Mouse (Mus musculus) kidney, postnatal 4 days (tissue): ENCODE data around the gene Ube2s.
"Not testable (repeated sequence)": the region's sequence is repeated elsewhere in the genome, so short reads cannot be mapped to it uniquely, and the experiment has no call there.

Experiments used
- DNase-seq, 2 experiments: peaks; one replicate each; pipeline ENCODE4 v3.0.0; 2021; ENCODE audit warnings: mixed read lengths in 2 of 2

Ube2s gene

GRCm38 (mm10) chr7:4820925-4821324 lies 8.5 kb upstream of the Ube2s start:
- not testable (repeated sequence) for DNase-seq

DNA sequence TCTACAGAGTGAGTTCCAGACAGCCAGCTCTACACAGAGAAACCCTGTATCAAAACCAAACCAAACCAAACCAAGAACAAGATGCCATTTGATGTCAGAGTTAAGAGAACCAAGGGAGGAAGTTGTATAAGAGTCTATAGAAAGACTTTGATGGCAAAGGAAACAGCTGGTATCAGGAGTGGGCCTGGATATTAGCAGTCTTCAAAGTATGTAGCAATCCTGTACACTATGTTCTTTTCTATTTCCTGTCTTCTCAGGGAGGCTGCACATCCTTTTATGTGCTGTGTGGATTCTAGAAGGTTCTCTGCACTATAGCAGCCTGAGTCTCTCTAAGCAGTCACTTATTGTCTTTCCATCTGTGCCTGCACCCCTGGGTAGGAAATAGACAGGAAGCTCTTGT lies 4.2 kb upstream of the Ube2s start:
- DNase-seq, result no peak

- DNase-seq, result no peak
These were observed 858 bp upstream of the Ube2s start for GRCm38 (mm10) chr7:4813105-4813791.

- no peak for DNase-seq
These were observed 518 bp downstream of the Ube2s start for GRCm38 (mm10) chr7:4811842-4812302.

DNA sequence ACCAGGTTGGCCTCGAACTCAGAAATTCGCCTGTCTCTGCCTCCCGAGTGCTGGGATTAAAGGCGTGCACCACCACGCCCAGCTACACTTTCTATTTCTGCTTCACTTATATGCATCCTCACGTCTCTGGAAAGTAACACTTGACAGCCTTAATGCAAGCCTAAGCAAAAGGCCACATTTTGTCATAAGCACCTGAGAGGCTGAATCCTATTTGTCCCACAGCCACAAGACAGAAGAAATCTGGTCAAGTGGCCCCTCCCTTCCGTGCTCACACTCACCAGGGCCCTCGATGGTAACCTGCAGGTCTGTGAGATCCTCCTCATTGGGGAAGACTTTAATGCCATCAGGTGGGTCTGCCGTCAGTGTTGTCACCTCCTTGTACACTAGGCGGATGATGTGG lies 1.3 kb downstream of the Ube2s start:
- DNase-seq, result not testable (repeated sequence)

DNA sequence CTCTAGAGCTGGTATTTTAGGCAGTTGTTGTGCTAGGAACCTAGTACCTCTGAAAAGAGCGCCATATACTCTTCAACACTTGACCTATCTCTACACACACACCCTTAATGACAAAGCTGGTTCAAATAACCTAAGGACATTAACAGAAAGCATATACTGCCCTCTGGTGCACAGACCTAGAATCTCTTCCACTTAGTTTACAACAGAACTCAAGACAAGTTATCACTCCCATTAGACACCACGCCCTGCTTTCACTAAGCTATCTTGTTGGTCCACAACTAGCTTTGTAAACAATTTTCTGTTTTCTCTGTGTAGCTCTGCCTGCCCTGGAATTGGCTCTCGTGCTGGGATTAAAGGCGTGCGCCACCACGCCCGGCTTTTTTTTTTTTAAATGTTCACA lies 5.7 kb downstream of the Ube2s start:
- DNase-seq, result peak in 1 of 2 experiments; percentile 23

DNA sequence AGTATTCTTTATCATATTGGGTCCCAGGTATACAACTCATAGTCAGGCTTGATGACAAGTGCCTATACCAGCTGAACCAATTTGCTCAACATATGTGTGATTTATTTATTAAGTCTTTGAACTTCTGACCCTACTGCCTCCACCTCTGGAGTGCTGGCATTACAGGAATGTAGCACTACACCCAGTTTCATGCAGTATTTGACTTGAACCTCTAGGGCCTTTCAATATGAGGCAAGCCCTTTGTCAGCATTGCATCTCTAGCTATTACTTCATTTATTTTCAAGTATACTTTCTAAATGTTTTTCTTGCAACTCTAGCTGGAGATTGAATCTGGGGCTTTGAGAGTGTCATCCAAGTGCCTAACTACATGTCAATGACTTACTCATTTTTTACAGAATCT lies 10.1 kb downstream of the Ube2s start:
- no peak for DNase-seq

- peak in 1 of 2 experiments; percentile 32 for DNase-seq
These were observed 16.5 kb downstream of the Ube2s start for GRCm38 (mm10) chr7:4795767-4796433.

GRCm38 (mm10) chr7:4794631-4795168 lies 17.7 kb downstream of the Ube2s start:
- no peak for DNase-seq

DNA sequence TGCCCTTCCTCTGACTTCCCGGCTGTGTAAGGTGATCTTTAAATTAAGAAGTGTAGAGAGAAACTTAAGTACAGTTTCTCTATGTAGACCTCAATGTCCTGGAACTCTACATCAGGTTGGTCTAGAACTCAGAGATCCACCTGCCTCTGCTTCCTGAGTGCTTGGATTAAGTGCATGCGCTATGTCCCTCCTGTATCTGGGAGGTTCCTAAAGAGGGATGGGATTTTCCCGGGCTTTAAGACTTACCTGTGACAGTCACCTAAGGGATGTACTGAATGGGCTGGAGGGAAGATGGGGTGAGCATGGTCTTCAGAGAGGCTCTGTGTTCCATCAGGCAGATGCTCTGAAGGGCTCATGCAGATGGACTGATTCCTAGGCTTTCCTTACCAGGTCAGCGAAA lies 18.7 kb downstream of the Ube2s start:
- DNase-seq, result no peak

GRCm38 (mm10) chr7:4793248-4793647 lies 19.1 kb downstream of the Ube2s start:
- DNase-seq, result peak in 1 of 2 experiments; percentile 29

GRCm38 (mm10) chr7:4792278-4793212 lies 19.8 kb downstream of the Ube2s start, which contains the start of gene Rpl28:
Rpl28 (plus strand) TSS chr7:4792874.
- peak; percentile 95 to 97 for DNase-seq

DNA sequence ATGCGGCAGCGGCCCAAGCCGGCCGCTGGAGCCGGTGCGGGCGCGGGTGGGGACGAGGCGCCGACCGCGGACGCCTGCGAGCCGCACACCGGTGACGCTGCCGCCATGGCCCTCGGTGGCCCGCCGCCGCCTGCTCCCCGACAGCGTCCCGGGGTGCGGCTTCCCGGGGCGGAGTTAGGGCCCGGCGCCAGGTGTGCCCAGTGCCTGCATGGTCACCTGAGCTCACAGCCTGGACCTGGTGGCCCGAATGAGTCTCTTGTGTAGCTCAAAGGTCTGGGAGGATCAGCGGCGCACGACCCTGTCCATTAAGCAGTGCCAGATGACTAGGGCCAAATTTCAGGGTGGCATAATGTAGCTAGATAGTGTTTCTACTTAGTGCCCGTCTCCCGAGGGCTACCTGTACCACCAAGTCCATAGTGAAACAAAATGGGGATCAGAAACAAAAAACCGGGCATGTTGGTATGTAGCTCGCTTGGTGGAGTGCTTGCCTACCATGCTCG lies 22.9 kb downstream of the Ube2s start, which contains the start of gene Tmem238:
Tmem238 (minus strand) TSS at position 221 of the 500 bp plus-strand sequence.
- peak; percentile 71 to 81 for DNase-seq

- DNase-seq, result peak; percentile 78 to 87
These were observed 23.6 kb downstream of the Ube2s start for GRCm38 (mm10) chr7:4788499-4789435.

- DNase-seq, result no peak
These were observed 28.6 kb downstream of the Ube2s start for GRCm38 (mm10) chr7:4783667-4784268.

- no peak for DNase-seq
These were observed 29.6 kb downstream of the Ube2s start, which contains the start of the genes Il11 and Tmem190 for GRCm38 (mm10) chr7:4782759-4783158. Il11 (minus strand) TSS chr7:4782859. Tmem190 (plus strand) TSS chr7:4782937.

DNA sequence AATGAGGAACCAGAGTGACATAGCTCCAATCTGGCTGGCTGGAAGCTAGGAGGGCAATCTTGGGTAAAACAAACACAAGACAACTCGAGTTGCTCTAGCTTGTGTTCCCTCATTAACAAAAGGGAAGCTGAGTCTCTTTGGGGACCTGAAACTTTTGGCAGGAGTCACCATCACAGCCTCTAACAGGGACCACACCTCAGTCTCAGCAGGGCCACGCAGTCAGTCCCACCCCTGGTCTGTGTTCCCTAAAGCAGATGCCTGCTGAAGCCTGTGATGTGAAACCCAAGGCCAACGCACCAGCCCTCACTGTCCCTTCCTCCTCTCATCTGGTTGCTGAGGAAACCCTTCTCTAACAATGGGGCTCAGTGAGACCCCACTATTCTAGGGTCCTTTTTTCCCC lies 30.3 kb downstream of the Ube2s start:
- DNase-seq, result no peak

- no peak for DNase-seq
These were observed 32.5 kb downstream of the Ube2s start for GRCm38 (mm10) chr7:4779921-4780320.

DNA sequence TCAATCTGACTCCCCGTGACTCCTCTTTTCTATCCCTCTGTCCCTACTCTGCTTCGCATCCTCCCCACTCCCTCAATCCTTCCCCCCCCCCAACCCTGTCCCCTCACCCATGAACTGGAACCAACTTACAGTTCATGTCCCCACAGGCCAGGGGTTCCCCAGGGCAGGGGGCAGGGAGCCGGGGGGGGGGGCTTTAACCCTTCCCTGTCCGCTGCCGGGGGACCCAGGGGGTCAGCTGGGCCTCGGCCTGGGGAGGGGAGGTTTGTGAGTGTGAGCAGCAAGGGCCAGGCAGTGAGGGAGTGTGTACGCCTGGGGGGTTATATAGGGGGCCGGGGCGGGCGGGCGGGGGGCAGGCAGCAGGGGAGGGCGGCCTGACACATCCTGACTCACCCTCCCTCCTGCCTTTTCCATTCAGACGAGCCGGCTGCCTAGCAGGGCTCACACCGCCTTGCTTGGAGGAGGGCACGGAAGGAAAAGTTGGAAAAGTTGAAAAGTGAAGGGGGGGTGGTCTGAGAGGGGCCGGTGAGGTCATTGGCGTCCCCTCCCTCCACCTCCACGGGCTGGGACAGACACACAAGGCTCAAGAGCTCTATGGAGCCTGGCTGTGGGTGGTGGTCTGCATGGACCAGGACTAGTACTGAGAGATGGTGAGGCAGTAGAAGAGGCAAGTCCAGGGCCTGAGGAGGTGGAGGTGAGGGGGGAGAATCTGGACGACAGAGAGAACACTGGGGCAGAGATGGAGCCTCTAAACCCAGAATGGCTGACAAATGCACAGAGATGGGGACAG lies 34.3 kb downstream of the Ube2s start:
- no peak for DNase-seq
